14 mouse cellular contexts compared by ENCODE assay signal in genomic region chr11:70489684-70490083, GRCm38 (mm10). TPM values are rescaled to one million over a fixed set of nuclear protein-coding genes. Genes with fewer than 3 reads are reported as not detected.
A peak's percentile ranks its signal among the peaks of the same experiment; 100 is the strongest.
DNase-seq lines count a peak whose midpoint lies in the region; ATAC-seq lines count a peak whose summit lies in the region.
"Had no signal": no experiment of that assay in that cellular context is flagged by ENCODE, and none has a peak within 500 bp of the region (broad histone marks: within the 10 kb centered on the region; RNA-seq: fewer than 3 reads in every experiment).

No protein-coding gene starts in this region.

- ATAC-seq in common myeloid progenitor, adult 5-6 weeks (replicated peaks; ENCODE audit: low read depth, poor library complexity, severe bottlenecking) = peak; percentile 90
- ATAC-seq in erythroblast, adult 5-6 weeks (replicated peaks; ENCODE audit: low FRiP score, poor library complexity, severe bottlenecking) = no peak

- DNase-seq in layer of hippocampus, adult 11-12 months (ENCODE audit: low spot score) = peak; percentile 37
- no peak for DNase-seq in layer of hippocampus, postnatal 10 days (ENCODE audit: low spot score in 2 of 2)
- DNase-seq in right cerebral cortex, postnatal 10 days (ENCODE audit: low spot score in 2 of 2) = peak; percentile 33 to 39
- no peak for DNase-seq in right cerebral cortex, postnatal 36 days (ENCODE audit: low spot score in 2 of 2)
- peak; percentile 25 for DNase-seq in skeletal muscle tissue, adult 2 months (ENCODE audit: low read depth, low spot score)
- no peak for DNase-seq in embryo, embryonic 9.5 days (ENCODE audit: extremely low spot score)
- DNase-seq: cerebellum, adult 8-10 months; retina, postnatal 1 day; thymus, postnatal 14 days had no signal

RNA-seq across cellular contexts. Expression of gene Tm4sf5, which starts 15.4 kb away (rescaled TPM):
- not detected for total RNA-seq in layer of hippocampus, postnatal 10 days (2021)
- total RNA-seq in common myeloid progenitor, adult 5-6 weeks (2017) = not detected in 2 replicates
- not detected in 2 replicates for total RNA-seq in erythroblast, adult 5-6 weeks (2015; ENCODE audit: low replicate concordance)
- total RNA-seq in erythroblast, adult 5-6 weeks (2017; ENCODE audit: low replicate concordance) = not detected in 2 replicates
- total RNA-seq: G1E; gastrocnemius, adult 8-10 months had no signal

RNA-seq across cellular contexts. Expression of gene Vmo1, which starts 24.7 kb away (rescaled TPM):
- total RNA-seq in layer of hippocampus, postnatal 10 days (2021) = not detected
- not detected in 2 replicates for total RNA-seq in common myeloid progenitor, adult 5-6 weeks (2017)
- not detected in 2 replicates for total RNA-seq in erythroblast, adult 5-6 weeks (2015; ENCODE audit: low replicate concordance)
- not detected in 2 replicates for total RNA-seq in erythroblast, adult 5-6 weeks (2017; ENCODE audit: low replicate concordance)
- total RNA-seq: G1E; gastrocnemius, adult 8-10 months had no signal

RNA-seq across cellular contexts. Expression of gene Gltpd2, which starts 29.3 kb away (rescaled TPM):
- total RNA-seq in layer of hippocampus, postnatal 10 days (2021) = not detected
- total RNA-seq in common myeloid progenitor, adult 5-6 weeks (2017) = not detected in 2 replicates
- not detected in 2 replicates for total RNA-seq in erythroblast, adult 5-6 weeks (2015; ENCODE audit: low replicate concordance)
- not detected in 2 replicates for total RNA-seq in erythroblast, adult 5-6 weeks (2017; ENCODE audit: low replicate concordance)
- total RNA-seq: G1E; gastrocnemius, adult 8-10 months; left cerebral cortex, adult 8-10 months had no signal

RNA-seq across cellular contexts. Expression of gene Cxcl16, which starts 29.9 kb away (rescaled TPM):
- under 1 TPM; 0.42 to 0.69 TPM for total RNA-seq in layer of hippocampus, postnatal 10 days (2021)
- not detected in 2 replicates for total RNA-seq in common myeloid progenitor, adult 5-6 weeks (2017)
- total RNA-seq in erythroblast, adult 5-6 weeks (2015; ENCODE audit: low replicate concordance) = not detected in 2 replicates
- not detected in 2 replicates for total RNA-seq in erythroblast, adult 5-6 weeks (2017; ENCODE audit: low replicate concordance)
- total RNA-seq: G1E had no signal

RNA-seq across cellular contexts. Expression of gene Zmynd15, which starts 30.5 kb away (rescaled TPM):
- total RNA-seq in layer of hippocampus, postnatal 10 days (2021) = 1 to 10 TPM in 1 of 2 experiments, under 1 TPM in 1; 0.96 to 1.1 TPM
- total RNA-seq in common myeloid progenitor, adult 5-6 weeks (2017) = not detected in 2 replicates
- total RNA-seq in erythroblast, adult 5-6 weeks (2015; ENCODE audit: low replicate concordance) = not detected in 2 replicates
- total RNA-seq in erythroblast, adult 5-6 weeks (2017; ENCODE audit: low replicate concordance) = not detected in 2 replicates

Comparison
In these comparisons a context has a peak if more than half of its experiments do, and no peak if none do; other contexts are left out.
1. DNase-seq: peak in layer of hippocampus, adult 11-12 months (single experiment), right cerebral cortex, postnatal 10 days (2 of 2) and skeletal muscle tissue, adult 2 months (single experiment); none in layer of hippocampus, postnatal 10 days (0 of 2), right cerebral cortex, postnatal 36 days (0 of 2) and embryo, embryonic 9.5 days (single experiment).